Mouse (Mus musculus) embryonic facial prominence, embryonic 10.5 days (tissue): ENCODE data around the gene Tnfrsf13b. TPM values are rescaled to one million over a fixed set of nuclear protein-coding genes. Genes with fewer than 3 reads are reported as not detected.
A peak's percentile ranks its signal among the peaks of the same experiment; 100 is the strongest.

ENCODE experiments used
- DNase-seq: peaks from one replicate; pipeline ENCODE4 v3.0.0-alpha.2; 2017; ENCODE audit warnings: low spot score
- H3K27ac ChIP-seq: fragments of 300-500 bp; sonication (generic); replicated peaks from 2 replicates; pipeline ENCODE4 v1.5.1; 2016; ENCODE audit warnings: mild to moderate bottlenecking
- H3K27me3 ChIP-seq: fragments of 300-500 bp; sonication (generic); replicated peaks from 2 replicates; pipeline ENCODE4 v1.6.1; 2016; ENCODE audit warnings: low read depth, mild to moderate bottlenecking; ENCODE audit not compliant: poor library complexity, severe bottlenecking
- H3K36me3 ChIP-seq: fragments of 300-500 bp; sonication (generic); replicated peaks from 2 replicates; pipeline ENCODE4 v1.6.1; 2016; ENCODE audit warnings: mild to moderate bottlenecking, moderate library complexity
- H3K4me1 ChIP-seq: fragments of 300-500 bp; sonication (generic); 2 replicates; pipeline ENCODE4 v1.6.1; 2016
- H3K4me3 ChIP-seq: fragments of 300-500 bp; sonication (generic); 2 replicates; pipeline ENCODE4 v1.5.1; 2016; ENCODE audit warnings: mild to moderate bottlenecking, moderate library complexity
- H3K9me3 ChIP-seq: fragments of 300-500 bp; sonication (generic); 2 replicates; pipeline ENCODE4 v1.6.1; 2016; ENCODE audit warnings: mild to moderate bottlenecking
- WGBS: fragments of 180-500 bp; shearing (Covaris S2); methylation state at CpG from one replicate; pipeline ENCODE4 v1.1.7; 2016; 5-methylcytosine and 5-hydroxymethylcytosine counted together
- polyA plus RNA-seq: library from polyadenylated mRNA; unstranded; fragments of >200 nt; fragmentation: Nextera tagmentation; extraction: Ambion mirVana; gene quantifications from 2 replicates; pipeline ENCODE4 v1.2.1, GENCODE M21; 2016

The Tnfrsf13b gene
- 0.86 and 1.2 TPM in 2 replicates for polyA plus RNA-seq

- no peaks in the 10 kb centered on the region for H3K36me3 ChIP-seq
- WGBS: 84% methylated on average over 23 of the region's 23 CpGs
- DNase-seq: no peak
- no peaks in the 10 kb centered on the region for H3K4me1 ChIP-seq
- no peak within 1 kb of the TSS for H3K27ac ChIP-seq
- H3K9me3 ChIP-seq: no peaks in the 10 kb centered on the region
- H3K4me3 ChIP-seq: no peak within 1 kb of the TSS
- no peaks in the 10 kb centered on the region for H3K27me3 ChIP-seq
Measured at GRCm38 (mm10) chr11:61126606-61127355, at the start of gene Tnfrsf13b. Gene Tnfrsf13b (plus strand): TSS chr11:61126755.

GRCm38 (mm10) chr11:61081624-61082023 is 44.9 kb upstream of the Tnfrsf13b start:
- DNase-seq: no peak
- 86% methylated on average over 2 of the region's 2 CpGs for WGBS
- no peaks in the 10 kb centered on the region for H3K4me1 ChIP-seq

GRCm38 (mm10) chr11:61090195-61090594 is 36.4 kb upstream of the Tnfrsf13b start:
- 80% methylated on average over 7 of the region's 7 CpGs for WGBS
- Histone ChIP-seq H3K4me1 (no peaks in the 10 kb centered on the region), H3K27ac (no peak overlapping the region), H3K27me3 (no peaks in the 10 kb centered on the region), H3K36me3 (no peaks in the 10 kb centered on the region), H3K9me3 (no peaks in the 10 kb centered on the region), H3K4me3 (no peak overlapping the region)
- no peak for DNase-seq

More at GRCm38 (mm10) chr11:61081624-61082023, 44.9 kb upstream of the Tnfrsf13b start:
- Histone ChIP-seq H3K4me3 (no peak overlapping the region), H3K36me3 (no peaks in the 10 kb centered on the region), H3K9me3 (no peaks in the 10 kb centered on the region), H3K27ac (no peak overlapping the region), H3K27me3 (0 out of 2 replicates have a peak, but pooled peaks cover 4% of the 10 kb centered on the region)

- Histone ChIP-seq H3K4me1 (no peaks in the 10 kb centered on the region), H3K4me3 (no peak overlapping the region), H3K27ac (no peak overlapping the region), H3K27me3 (no peaks in the 10 kb centered on the region), H3K36me3 (no peaks in the 10 kb centered on the region), H3K9me3 (no peaks in the 10 kb centered on the region)
- DNase-seq: no peak
- WGBS: 76% methylated on average over 3 of the region's 3 CpGs
Measured at GRCm38 (mm10) chr11:61091192-61091591, 35.4 kb upstream of the Tnfrsf13b start.

- Histone ChIP-seq H3K27ac (no peak overlapping the region), H3K4me3 (no peak overlapping the region), H3K9me3 (no peaks in the 10 kb centered on the region), H3K4me1 (no peaks in the 10 kb centered on the region), H3K27me3 (no peaks in the 10 kb centered on the region), H3K36me3 (no peaks in the 10 kb centered on the region)
- peak; percentile 73 for DNase-seq
- 23% methylated on average over 7 of the region's 7 CpGs for WGBS
Measured at GRCm38 (mm10) chr11:61091642-61092262, 34.8 kb upstream of the Tnfrsf13b start.

GRCm38 (mm10) chr11:61098046-61098445 is 28.5 kb upstream of the Tnfrsf13b start:
- no peaks in the 10 kb centered on the region for H3K27me3 ChIP-seq
- no peaks in the 10 kb centered on the region for H3K36me3 ChIP-seq
- DNase-seq: no peak
- 73% methylated on average over 1 of the region's 1 CpGs for WGBS
- peaks cover 3% of the 10 kb centered on the region; the same call in 1 of the 2 replicates for H3K4me1 ChIP-seq
- H3K27ac ChIP-seq: no peak overlapping the region
- H3K9me3 ChIP-seq: no peaks in the 10 kb centered on the region
- no peak overlapping the region for H3K4me3 ChIP-seq

GRCm38 (mm10) chr11:61102397-61103339 is 23.9 kb upstream of the Tnfrsf13b start:
- H3K27ac ChIP-seq: no peak overlapping the region
- no peak overlapping the region for H3K4me3 ChIP-seq
- DNase-seq: no peak
- H3K27me3 ChIP-seq: peaks cover 4% of the 10 kb centered on the region; the same call in 1 of the 2 replicates
- no peaks in the 10 kb centered on the region for H3K36me3 ChIP-seq
- 75% methylated on average over 13 of the region's 13 CpGs for WGBS
- no peaks in the 10 kb centered on the region for H3K9me3 ChIP-seq
- H3K4me1 ChIP-seq: peaks cover 5% of the 10 kb centered on the region; the same call in 1 of the 2 replicates

- peak; percentile 91 for DNase-seq
- peak overlapping the region; percentile 6; the same call in 1 of the 2 replicates for H3K4me3 ChIP-seq
- no peaks in the 10 kb centered on the region for H3K9me3 ChIP-seq
- H3K27ac ChIP-seq: no peak overlapping the region
- peaks cover 4% of the 10 kb centered on the region; the same call in 1 of the 2 replicates for H3K27me3 ChIP-seq
- H3K4me1 ChIP-seq: peaks cover 8% of the 10 kb centered on the region; the same call in 1 of the 2 replicates
- 21% methylated on average over 20 of the region's 20 CpGs for WGBS
- no peaks in the 10 kb centered on the region for H3K36me3 ChIP-seq
Measured at GRCm38 (mm10) chr11:61104241-61104901, 22.2 kb upstream of the Tnfrsf13b start.

GRCm38 (mm10) chr11:61108911-61109361 is 17.6 kb upstream of the Tnfrsf13b start:
- no peaks in the 10 kb centered on the region for H3K9me3 ChIP-seq
- DNase-seq: no peak
- H3K4me1 ChIP-seq: peaks cover 4% of the 10 kb centered on the region; the same call in 1 of the 2 replicates
- 85% methylated on average over 12 of the region's 12 CpGs for WGBS
- no peak overlapping the region for H3K4me3 ChIP-seq
- H3K36me3 ChIP-seq: no peaks in the 10 kb centered on the region
- no peak overlapping the region for H3K27ac ChIP-seq
- peaks cover 4% of the 10 kb centered on the region; the same call in 1 of the 2 replicates for H3K27me3 ChIP-seq

- no peak overlapping the region for H3K27ac ChIP-seq
- H3K27me3 ChIP-seq: peaks cover 4% of the 10 kb centered on the region; the same call in 1 of the 2 replicates
- WGBS: 82% methylated on average over 6 of the region's 6 CpGs
- no peaks in the 10 kb centered on the region for H3K36me3 ChIP-seq
- no peaks in the 10 kb centered on the region for H3K9me3 ChIP-seq
- H3K4me3 ChIP-seq: no peak overlapping the region
- DNase-seq: no peak
- H3K4me1 ChIP-seq: peaks cover 7% of the 10 kb centered on the region; the same call in 1 of the 2 replicates
Measured at GRCm38 (mm10) chr11:61109707-61110106, 16.8 kb upstream of the Tnfrsf13b start.

- no peak for DNase-seq
- Histone ChIP-seq H3K4me3 (no peak overlapping the region), H3K36me3 (no peaks in the 10 kb centered on the region), H3K27me3 (peaks cover 3% of the 10 kb centered on the region; the same call in 1 of the 2 replicates), H3K4me1 (peaks cover 7% of the 10 kb centered on the region; the same call in 1 of the 2 replicates), H3K27ac (no peak overlapping the region), H3K9me3 (no peaks in the 10 kb centered on the region)
- 83% methylated on average over 10 of the region's 10 CpGs for WGBS
Measured at GRCm38 (mm10) chr11:61110113-61110512, 16.4 kb upstream of the Tnfrsf13b start.
